Mouse (Mus musculus): ENCODE results near the gene Pde6b.

Pde6b gene

DNA sequence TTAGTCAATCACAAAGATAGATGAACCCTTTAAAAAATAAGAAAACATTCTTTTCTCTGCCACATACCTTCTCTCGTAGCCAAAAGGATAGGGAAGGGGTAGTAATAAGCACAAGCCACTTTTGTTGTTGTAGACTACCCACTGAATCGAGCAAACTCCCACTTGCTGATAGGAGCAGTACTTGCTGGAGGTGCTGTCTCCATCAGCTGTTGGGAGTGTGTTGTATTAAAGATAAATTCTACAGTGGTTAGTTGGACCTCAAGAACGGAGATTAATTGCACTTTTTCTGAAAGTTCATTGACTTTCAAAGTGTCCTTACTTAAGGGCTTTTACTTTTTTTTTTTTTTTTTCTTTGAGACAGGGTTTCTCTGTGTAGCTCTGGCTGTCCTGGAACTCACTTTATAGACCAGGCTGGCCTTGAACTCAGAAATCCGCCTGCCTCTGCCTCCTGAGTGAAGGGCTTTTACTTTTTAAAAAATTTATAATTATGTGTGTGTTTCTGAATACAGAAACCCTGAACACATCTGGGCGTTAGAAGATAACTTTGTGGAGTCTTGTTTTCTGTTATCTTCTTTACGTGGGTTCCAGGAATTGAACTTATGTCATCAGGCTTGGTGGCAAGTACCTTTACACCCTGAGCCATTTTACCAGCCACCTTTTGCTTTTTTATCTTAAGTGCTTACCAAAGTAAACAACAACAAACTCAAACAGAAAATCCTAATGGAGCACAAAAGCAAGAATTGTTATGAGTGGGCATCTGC, 77.1 kb downstream of the Pde6b start:
- no peak for DNase-seq

GRCm38 (mm10) chr5:108466647-108467046, 78.5 kb downstream of the Pde6b start:
- no peak for DNase-seq

DNA sequence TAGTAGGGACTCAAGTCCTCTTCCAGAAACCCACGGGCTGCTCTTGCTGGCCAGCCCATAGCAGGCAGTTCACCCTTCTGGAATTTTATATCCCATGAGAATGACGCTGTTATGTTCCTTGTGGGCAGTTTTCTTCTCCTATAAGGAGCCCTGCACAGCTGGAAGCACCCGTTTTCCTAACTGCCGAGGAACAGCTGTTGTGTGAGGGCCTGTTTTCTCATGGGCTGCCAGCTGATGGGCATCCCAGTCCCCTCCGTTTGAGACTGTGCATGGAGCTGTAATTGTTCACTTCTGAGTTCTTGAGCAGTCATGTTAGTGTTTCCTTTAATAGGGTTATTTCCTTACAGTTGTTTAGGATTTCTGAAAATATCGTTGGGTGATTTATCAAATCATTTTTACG, 81.4 kb downstream of the Pde6b start:
- no peak for DNase-seq

DNA sequence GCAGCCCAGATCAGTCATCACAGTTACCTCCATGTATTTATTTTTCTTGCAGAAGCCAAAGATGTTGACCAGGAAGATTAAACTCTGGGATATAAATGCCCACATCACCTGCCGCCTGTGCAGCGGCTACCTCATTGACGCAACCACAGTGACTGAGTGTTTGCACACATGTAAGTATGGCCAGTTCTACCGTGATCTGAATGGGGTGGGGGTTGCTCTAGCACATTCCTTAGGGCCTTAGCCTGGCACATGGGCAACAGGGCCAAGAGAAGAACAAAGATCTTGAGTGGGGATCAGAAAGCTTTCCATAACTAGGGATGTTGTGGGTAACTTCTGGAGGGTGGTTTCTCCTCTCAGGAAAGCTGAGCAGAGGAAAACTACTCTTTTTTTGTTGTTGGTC, 85.5 kb downstream of the Pde6b start:
- DNase-seq, result no peak

DNA sequence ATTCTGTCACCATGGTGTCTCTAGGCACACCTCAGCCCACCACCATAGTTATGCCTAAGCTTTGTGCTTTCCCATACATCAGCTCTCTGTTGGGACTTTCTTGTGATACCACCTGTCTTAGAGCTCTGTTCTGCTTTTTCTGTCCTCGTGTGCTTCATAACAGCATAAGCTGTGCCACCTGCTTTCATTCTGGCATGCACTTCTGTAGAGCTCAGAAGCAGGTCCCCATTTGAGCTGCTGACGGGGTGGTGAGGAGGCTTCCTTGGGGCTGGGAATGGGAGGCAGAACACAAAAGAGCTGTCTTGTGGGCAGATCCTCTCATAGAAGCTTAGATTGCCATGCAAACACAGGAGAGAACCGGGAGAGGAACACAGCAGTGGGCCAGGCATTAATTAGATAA, 87.8 kb downstream of the Pde6b start:
- DNase-seq, result no peak

Data from kidney, adult 18-20 months (tissue).